Mouse (Mus musculus) liver, postnatal 0 days (tissue): ENCODE measurements around the gene Mrgpra9. TPM values are rescaled to one million over a fixed set of nuclear protein-coding genes. Genes with fewer than 3 reads are reported as not detected.
A peak's percentile ranks its signal among the peaks of the same experiment; 100 is the strongest.
"Not testable (repeated sequence)": the region's sequence is repeated elsewhere in the genome, so short reads cannot be mapped to it uniquely, and the experiment has no call there.

Source experiments
- ATAC-seq: fragments of 200-750 bp; cut with Nextera tagmentation; 2 replicates; pipeline ENCODE4 v1.8.0; 2017; ENCODE audit warnings: mild to moderate bottlenecking, moderate library complexity
- DNase-seq: peaks from one replicate; pipeline ENCODE4 v3.0.0-alpha.2; 2016
- H3K27ac ChIP-seq: fragments of 300-500 bp; sonication (generic); 2 replicates; pipeline ENCODE4 v1.5.1; 2014; ENCODE audit warnings: antibody characterized with exemption, moderate library complexity, mild to moderate bottlenecking, low read depth
- H3K27me3 ChIP-seq: fragments of 300-500 bp; sonication (generic); 2 replicates; pipeline ENCODE4 v1.6.1; 2014; ENCODE audit warnings: low read length, control low read depth, mixed read lengths; ENCODE audit not compliant: insufficient read depth
- H3K36me3 ChIP-seq: fragments of 300-500 bp; sonication (generic); replicated peaks from 2 replicates; pipeline ENCODE4 v1.6.1; 2014; ENCODE audit warnings: mild to moderate bottlenecking, control low read depth, low read length, moderate library complexity, mixed read lengths; ENCODE audit not compliant: insufficient read depth
- H3K4me1 ChIP-seq: fragments of 300-500 bp; sonication (generic); 2 replicates; pipeline ENCODE4 v1.6.1; 2014; ENCODE audit warnings: antibody characterized with exemption, mild to moderate bottlenecking, control low read depth; ENCODE audit not compliant: insufficient read depth
- H3K4me2 ChIP-seq: fragments of 300-500 bp; sonication (generic); 2 replicates; pipeline ENCODE4 v1.6.1; 2014; ENCODE audit warnings: low read depth, mild to moderate bottlenecking, low read length, moderate library complexity, mixed read lengths
- H3K4me3 ChIP-seq: fragments of 300-500 bp; sonication (generic); 2 replicates; pipeline ENCODE4 v1.5.1; 2014; ENCODE audit warnings: low read depth, low read length
- H3K9ac ChIP-seq: fragments of 300-500 bp; sonication (generic); replicated peaks from 2 replicates; pipeline ENCODE4 v1.6.1; 2014; ENCODE audit warnings: mild to moderate bottlenecking, moderate library complexity
- H3K9me3 ChIP-seq: fragments of 300-500 bp; sonication (generic); 2 replicates; pipeline ENCODE4 v1.6.1; 2016; ENCODE audit warnings: mild to moderate bottlenecking, control low read depth, low read length, mixed read lengths
- CTCF ChIP-seq: sonication (generic); IDR thresholded peaks from 2 replicates; pipeline ENCODE4 v1.5.1; 2016; ENCODE audit warnings: antibody characterized with exemption, low read depth
- EP300 ChIP-seq: IDR thresholded peaks from 2 replicates; pipeline ENCODE4 v1.6.1; 2016; ENCODE audit warnings: antibody characterized with exemption, low read depth, mild to moderate bottlenecking
- WGBS: fragments of 180-500 bp; shearing (Covaris S2); extraction: QIAGEN DNeasy Blood & Tissue Kit; methylation state at CpG from one replicate; pipeline ENCODE4 v1.1.7; 2014; ENCODE audit not compliant: insufficient replicate concordance; 5-methylcytosine and 5-hydroxymethylcytosine counted together
- polyA plus RNA-seq: library from polyadenylated mRNA; unstranded; fragments of >200 nt; fragmentation: Nextera tagmentation; extraction: Ambion mirVana; gene quantifications from 2 replicates; pipeline ENCODE4 v1.2.1, GENCODE M21; 2015

Mrgpra9 gene
- polyA plus RNA-seq, result not detected in 2 replicates

GRCm38 (mm10) chr7:47252770-47253169 is at the start of gene Mrgpra9:
Gene Mrgpra9 (minus strand): TSS chr7:47252848.
- no peak for DNase-seq

GRCm38 (mm10) chr7:47299612-47300011 is 47.0 kb upstream of the Mrgpra9 start:
- not testable (repeated sequence) for H3K27ac ChIP-seq, H3K4me2 ChIP-seq, H3K9me3 ChIP-seq, DNase-seq, H3K9ac ChIP-seq, H3K36me3 ChIP-seq, ATAC-seq, H3K27me3 ChIP-seq, H3K4me3 ChIP-seq, H3K4me1 ChIP-seq

More at GRCm38 (mm10) chr7:47252770-47253169, at the start of gene Mrgpra9:
- Histone ChIP-seq H3K27me3 (no peaks in the 10 kb centered on the region), H3K9ac (no peak within 1 kb of the TSS), H3K4me3 (no peak within 1 kb of the TSS), H3K4me2 (no peak within 1 kb of the TSS), H3K4me1 (no peaks in the 10 kb centered on the region), H3K27ac (no peak within 1 kb of the TSS), H3K9me3 (no peaks in the 10 kb centered on the region), H3K36me3 (no peaks in the 10 kb centered on the region)
- no peak for TF ChIP-seq CTCF
- TF ChIP-seq EP300, result no peak
- 34% methylated on average over 1 of the region's 1 CpGs for WGBS
- ATAC-seq, result no peak

GRCm38 (mm10) chr7:47271547-47271946 is 18.9 kb upstream of the Mrgpra9 start:
- not testable (repeated sequence) for H3K27me3 ChIP-seq, ATAC-seq, H3K36me3 ChIP-seq, H3K9ac ChIP-seq, H3K4me3 ChIP-seq, H3K4me1 ChIP-seq, H3K4me2 ChIP-seq, H3K9me3 ChIP-seq, DNase-seq, H3K27ac ChIP-seq
- WGBS, result 68% methylated on average over 5 of the region's 5 CpGs

- WGBS, result 68% methylated on average over 3 of the region's 3 CpGs
- ATAC-seq, result no peak
- no peaks in the 10 kb centered on the region for H3K4me1 ChIP-seq
These were observed 8.0 kb downstream of the Mrgpra9 start for GRCm38 (mm10) chr7:47244658-47245057.

DNA sequence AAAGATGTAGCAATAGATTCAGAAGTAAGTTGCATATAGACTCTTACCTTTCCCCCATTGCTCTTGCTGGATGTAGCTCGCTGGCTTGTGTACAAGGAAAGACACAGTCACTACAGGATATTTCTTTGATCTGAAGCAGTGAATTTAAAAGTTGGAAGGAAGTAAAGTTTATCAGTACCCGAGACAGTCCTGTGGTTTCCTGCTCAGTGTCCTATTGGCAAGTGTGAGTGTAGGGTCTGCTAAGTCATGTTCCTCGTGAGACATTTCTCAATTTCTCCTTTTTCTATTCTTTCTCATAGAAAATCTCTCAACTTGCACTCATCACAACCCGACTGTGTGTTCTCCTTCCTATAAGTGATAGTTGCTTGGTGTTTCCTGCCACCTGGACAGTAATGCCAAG is 47.8 kb downstream of the Mrgpra9 start, which contains the start of gene Mrgpra6:
Gene Mrgpra6, minus strand, starts transcription at position 91 of the 400 bp plus-strand sequence.
- H3K36me3 ChIP-seq, result no peaks in the 10 kb centered on the region
- H3K9ac ChIP-seq, result no peak within 1 kb of the TSS
- WGBS, result 19% methylated on average over 4 of the region's 4 CpGs
- no peak within 1 kb of the TSS for H3K27ac ChIP-seq
- DNase-seq (no peak), ATAC-seq (no peak)
- no peaks in the 10 kb centered on the region for H3K4me1 ChIP-seq
- TF ChIP-seq EP300 (no peak), CTCF (no peak)
- H3K27me3 ChIP-seq, result no peaks in the 10 kb centered on the region
- no peak within 1 kb of the TSS for H3K4me3 ChIP-seq
- H3K9me3 ChIP-seq, result no peaks in the 10 kb centered on the region
- no peak within 1 kb of the TSS for H3K4me2 ChIP-seq

More at GRCm38 (mm10) chr7:47244658-47245057, 8.0 kb downstream of the Mrgpra9 start:
- no peaks in the 10 kb centered on the region for H3K36me3 ChIP-seq
- no peak overlapping the region for H3K9ac ChIP-seq
- no peak overlapping the region for H3K27ac ChIP-seq
- no peaks in the 10 kb centered on the region for H3K9me3 ChIP-seq
- no peak overlapping the region for H3K4me3 ChIP-seq
- H3K4me2 ChIP-seq, result no peak overlapping the region
- no peak for DNase-seq
- no peak for TF ChIP-seq EP300
- TF ChIP-seq CTCF, result 0 out of 2 replicates have a peak, but pooled peaks have one; percentile 14
- no peaks in the 10 kb centered on the region for H3K27me3 ChIP-seq

DNA sequence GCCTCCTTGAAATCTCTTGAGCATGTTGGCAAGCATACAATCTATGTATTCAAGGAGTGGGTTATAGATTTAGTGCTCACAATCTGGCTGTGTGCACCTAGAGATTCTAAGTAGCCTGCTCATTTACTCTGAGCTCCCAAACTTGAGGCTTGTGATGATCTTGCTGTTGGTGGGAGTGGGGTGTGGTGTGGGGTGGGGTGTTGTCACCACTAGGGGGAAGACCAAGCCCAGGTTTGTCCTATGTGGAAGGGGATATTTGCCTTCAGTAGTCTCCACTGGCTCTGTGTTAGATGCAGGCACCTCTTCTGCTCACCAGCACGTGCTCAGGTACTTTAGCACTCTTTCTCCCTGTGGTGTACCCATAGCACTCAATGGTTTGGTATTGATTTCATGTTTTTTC is 57.4 kb downstream of the Mrgpra9 start:
- ATAC-seq (no peak), DNase-seq (no peak)
- Histone ChIP-seq H3K27me3 (no peaks in the 10 kb centered on the region), H3K4me2 (no peak overlapping the region), H3K4me3 (no peak overlapping the region), H3K36me3 (no peaks in the 10 kb centered on the region), H3K9me3 (no peaks in the 10 kb centered on the region), H3K9ac (no peak overlapping the region), H3K27ac (no peak overlapping the region), H3K4me1 (no peaks in the 10 kb centered on the region)
- WGBS, result 41% methylated on average over 1 of the region's 1 CpGs
- TF ChIP-seq EP300 (no peak), CTCF (no peak)

Other genes with a start within 250 kb of the Mrgpra9 start
- gene Spty2d1, start 244.4 kb downstream of the Mrgpra9 start, polyA plus RNA-seq, result 6.0 and 6.4 TPM in 2 replicates
- 35.6 and 42.0 TPM in 2 replicates for gene Tmem86a, start 202.2 kb downstream of the Mrgpra9 start, polyA plus RNA-seq
- not detected in 2 replicates for gene Ptpn5, start 119.2 kb downstream of the Mrgpra9 start, polyA plus RNA-seq
- not detected in 2 replicates for gene Mrgpra6, start 47.9 kb downstream of the Mrgpra9 start, polyA plus RNA-seq
- gene Mrgpra1, start 101.4 kb upstream of the Mrgpra9 start, polyA plus RNA-seq, result not detected in 2 replicates
- 1.2 and 1.4 TPM in 2 replicates for gene Mrgpra2a, start 199.3 kb upstream of the Mrgpra9 start, polyA plus RNA-seq